Mouse (Mus musculus): ENCODE measurements around the gene Cacna1i.

Gene Cacna1i

DNA sequence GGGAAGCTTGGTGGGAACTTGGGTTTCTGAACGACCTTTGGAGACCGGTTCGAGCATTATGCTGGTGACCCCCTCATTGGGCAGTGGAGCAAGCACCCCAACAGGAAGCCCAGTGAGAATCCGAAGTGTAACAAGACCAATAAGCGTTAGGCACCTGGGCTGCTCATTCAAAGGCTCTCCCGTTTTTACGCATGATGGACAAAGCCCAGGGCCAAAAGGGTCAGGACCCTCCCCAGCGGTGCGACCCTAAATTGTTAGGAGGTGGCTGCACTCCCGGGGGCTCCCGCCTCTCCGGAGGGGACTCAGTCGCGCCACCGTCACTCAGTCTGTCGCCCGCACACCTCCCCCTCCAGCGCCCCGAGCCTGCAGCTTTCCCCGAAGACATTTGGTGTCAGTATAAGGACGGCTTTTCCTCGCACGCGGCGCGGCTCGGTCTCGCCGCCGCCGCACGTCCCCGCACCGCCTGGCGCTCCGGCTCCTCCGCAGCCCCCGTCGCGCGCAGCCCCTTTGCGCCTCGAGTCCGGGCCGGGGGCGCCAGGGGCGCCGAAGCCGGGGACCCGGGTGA is at the start of gene Cacna1i:
Gene Cacna1i, plus strand, starts transcription at position 388 of the 565 bp plus-strand sequence.
- DNase-seq (ENCODE audit: low spot score) = no peak

GRCm38 (mm10) chr15:80248135-80248534 is 38.9 kb upstream of the Cacna1i start:
- DNase-seq (ENCODE audit: low spot score) = no peak

DNA sequence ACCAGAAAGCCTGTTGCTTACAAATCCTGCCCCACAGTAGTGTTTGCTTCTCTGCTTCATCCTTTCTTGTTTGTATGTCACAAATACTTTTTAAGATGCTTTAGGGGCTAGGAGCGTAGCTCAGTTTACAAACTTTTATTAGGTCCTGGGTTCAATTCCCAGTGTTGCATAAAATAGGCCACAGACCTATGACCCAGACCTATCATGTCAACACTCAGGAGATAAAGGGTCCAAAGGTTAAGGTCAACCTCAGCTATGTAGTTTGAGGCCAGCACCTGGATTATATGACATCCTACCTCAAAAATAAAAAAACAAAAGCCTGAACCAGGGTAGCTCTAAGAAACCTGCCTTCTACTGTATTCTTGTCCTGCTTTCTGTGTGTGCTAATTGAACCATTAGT is 38.4 kb upstream of the Cacna1i start:
- no peak for DNase-seq (ENCODE audit: low spot score)

DNA sequence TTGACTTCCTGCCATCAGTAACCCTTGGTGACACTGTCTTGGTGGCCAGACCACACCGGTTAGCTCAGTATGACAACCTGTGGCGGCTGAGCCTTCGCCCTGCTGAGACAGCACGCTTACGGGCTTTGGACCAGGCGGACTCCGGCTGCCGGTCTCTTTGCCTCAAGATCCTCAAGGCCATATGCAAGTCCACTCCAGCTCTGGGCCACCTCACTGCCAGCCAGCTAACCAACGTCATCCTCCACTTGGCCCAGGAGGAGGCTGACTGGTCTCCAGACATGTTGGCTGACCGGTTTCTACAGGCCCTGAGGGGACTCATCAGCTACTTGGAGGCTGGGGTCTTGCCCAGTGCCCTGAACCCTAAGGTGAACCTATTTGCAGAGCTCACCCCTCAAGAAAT is 37.4 kb upstream of the Cacna1i start:
- DNase-seq (ENCODE audit: low spot score) = no peak

- DNase-seq (ENCODE audit: low spot score) = no peak
These were observed 36.5 kb upstream of the Cacna1i start for GRCm38 (mm10) chr15:80250586-80250985.

DNA sequence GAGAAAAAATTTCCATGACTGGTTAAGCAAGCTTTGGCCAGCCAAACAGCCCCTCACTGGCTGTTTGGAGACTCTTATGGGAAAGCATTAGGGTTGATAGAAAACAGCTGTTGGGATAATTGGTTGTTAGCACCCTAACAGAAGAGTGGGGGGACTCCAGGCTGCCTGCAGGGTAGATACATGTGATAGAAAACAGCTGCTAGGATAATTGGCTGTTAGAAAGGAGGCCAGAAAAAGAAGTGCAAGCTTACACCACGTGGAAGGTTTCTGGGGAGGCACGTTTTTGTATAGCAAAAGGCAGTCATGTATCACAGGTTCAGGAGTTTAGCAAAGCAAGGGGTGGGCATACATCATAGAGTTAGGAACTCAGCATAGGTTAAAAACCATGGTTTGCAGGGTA is 33.5 kb upstream of the Cacna1i start:
- peak; percentile 19 for DNase-seq (ENCODE audit: low spot score)

GRCm38 (mm10) chr15:80254207-80254606 is 32.8 kb upstream of the Cacna1i start:
- peak; percentile 70 for DNase-seq (ENCODE audit: low spot score)

GRCm38 (mm10) chr15:80254847-80255645 is 32.0 kb upstream of the Cacna1i start, which contains the start of gene Atf4:
Gene Atf4 (plus strand): TSS chr15:80255184.
- DNase-seq (ENCODE audit: low spot score) = peak; percentile 99

- peak; percentile 92 for DNase-seq (ENCODE audit: low spot score)
These were observed 31.4 kb upstream of the Cacna1i start for GRCm38 (mm10) chr15:80255646-80256121.

- peak; percentile 30 for DNase-seq (ENCODE audit: low spot score)
These were observed 30.8 kb upstream of the Cacna1i start for GRCm38 (mm10) chr15:80256242-80256641.

GRCm38 (mm10) chr15:80256656-80257601 is 30.1 kb upstream of the Cacna1i start:
- peak; percentile 29 for DNase-seq (ENCODE audit: low spot score)

DNA sequence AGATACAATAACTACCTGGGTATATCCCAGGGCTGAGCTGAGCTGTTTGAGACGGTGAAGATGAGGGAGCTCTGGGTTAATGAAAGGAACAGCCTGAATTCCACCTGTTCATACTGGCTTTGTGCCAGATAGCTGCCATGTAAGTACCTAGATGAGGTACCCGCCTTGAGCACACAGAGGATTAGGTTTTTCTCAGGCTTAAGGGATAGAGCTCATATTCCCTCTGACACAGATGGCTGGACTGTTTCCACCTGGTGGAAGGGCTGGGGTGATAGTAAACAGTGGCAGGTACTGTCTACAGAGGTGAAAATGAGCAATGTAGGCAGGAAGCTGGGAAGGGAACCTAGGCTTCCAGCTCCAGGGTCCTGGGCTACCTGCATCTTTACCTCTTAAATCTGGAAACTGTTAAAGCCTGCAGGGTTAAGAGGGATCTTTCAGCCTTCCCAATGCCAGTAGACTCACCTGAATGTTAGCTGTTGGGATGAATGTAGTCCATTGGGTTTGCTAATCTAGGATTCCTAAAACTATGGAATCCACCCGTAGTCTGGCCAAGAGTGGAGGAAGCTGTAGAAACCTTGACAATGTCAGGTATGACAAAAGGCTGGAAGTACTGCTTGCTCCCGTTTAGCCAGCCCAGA is 29.3 kb upstream of the Cacna1i start:
- DNase-seq (ENCODE audit: low spot score) = peak; percentile 52

DNA sequence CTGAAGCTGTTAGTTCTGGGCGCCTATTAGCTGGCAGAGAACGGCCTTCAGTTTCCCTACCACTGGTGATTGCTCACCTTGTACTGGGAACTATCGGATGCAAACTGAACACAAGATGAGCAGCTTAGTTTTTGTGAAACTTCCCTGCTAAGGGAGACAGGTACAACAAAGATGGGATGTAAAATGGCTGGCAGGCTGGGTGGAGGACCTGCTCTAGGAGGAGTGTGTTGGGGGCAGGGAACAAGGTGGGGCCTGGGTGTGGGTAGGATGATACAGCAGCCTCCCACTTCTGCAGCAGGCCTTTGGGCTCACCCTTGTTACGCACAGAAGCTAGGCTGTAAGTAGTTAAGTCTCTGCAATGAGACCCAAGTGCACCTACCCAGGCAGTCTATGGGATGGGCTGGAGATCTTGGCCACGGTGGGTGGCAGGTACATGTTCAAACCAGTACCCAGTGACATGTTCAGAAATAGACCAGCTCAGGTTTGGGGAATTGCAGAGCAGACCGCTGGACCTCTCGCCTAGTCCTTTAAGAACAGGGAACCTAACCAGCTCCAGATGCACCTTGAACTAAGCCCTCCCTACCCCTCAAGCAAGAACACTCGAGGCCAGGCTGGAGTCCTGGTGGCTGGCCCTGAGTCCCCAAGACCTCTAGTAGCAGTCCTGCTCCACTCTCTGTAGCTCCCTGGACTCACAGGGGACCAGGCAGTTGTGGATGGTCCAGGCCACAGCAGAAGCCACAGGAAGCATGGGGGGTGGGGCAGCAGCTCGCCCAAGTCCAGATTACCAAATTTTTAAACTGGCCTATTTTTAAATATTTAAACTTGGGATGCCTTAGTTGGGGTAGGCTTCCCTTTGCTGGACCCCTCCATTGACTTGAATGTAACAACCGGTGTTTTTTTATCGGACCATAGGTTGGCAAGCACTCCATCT is 28.5 kb upstream of the Cacna1i start:
- DNase-seq (ENCODE audit: low spot score) = peak; percentile 24

- peak; percentile 22 for DNase-seq (ENCODE audit: low spot score)
These were observed 27.5 kb upstream of the Cacna1i start for GRCm38 (mm10) chr15:80259406-80260045.

- peak; percentile 82 for DNase-seq (ENCODE audit: low spot score)
These were observed 26.4 kb upstream of the Cacna1i start for GRCm38 (mm10) chr15:80260677-80261076.

- DNase-seq (ENCODE audit: low spot score) = no peak
These were observed 25.9 kb upstream of the Cacna1i start for GRCm38 (mm10) chr15:80261100-80261499.

DNA sequence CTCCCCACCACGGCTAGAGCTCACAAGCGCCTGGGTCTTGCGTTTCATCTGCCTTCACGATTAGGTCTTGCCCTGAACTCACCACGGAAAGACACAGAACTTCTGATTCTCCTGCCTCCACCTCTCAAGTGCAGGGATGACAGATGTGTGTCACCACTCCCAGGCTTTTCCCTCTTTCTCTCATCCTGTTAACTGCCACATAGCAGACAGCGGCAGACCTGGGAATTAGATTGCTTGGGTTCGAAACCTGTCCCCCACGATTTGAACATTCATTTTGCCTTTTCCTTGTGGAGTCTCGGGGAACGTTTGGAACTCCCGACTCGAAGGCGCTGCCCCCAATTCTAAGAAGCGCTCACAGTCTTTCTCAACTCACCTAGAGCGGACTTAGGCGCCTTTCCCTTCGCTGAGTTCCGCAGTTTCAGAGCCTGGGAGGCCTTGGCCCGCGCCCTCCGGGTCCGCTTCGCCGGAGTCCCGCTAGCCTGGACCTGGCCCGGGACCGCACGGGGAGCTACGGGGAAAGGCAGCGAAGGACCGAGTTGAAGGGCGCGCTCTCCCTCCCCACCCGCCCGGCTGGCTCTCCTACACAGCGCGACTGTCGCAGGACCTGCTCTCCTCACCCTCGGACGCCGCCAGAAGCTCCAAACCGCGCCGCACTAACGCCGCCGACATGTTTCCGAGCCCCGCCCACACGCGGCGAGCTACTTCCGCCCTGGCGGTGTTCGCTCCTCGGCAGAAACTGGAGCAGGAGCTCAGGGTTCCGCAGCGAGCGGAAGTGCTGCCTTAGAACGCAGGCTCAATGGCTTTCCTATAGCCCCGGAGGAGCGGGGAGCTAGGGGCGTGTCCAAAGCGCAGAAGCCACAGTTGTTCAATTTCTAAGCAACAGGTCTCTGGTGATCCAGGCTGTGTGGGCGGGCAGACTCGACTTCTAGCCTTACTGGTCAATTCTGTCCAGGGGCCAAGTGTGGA is 23.1 kb upstream of the Cacna1i start, which contains the start of gene Rps19bp1:
Gene Rps19bp1, minus strand, starts transcription at position 706 of the 966 bp plus-strand sequence.
- peak; percentile 95 for DNase-seq (ENCODE audit: low spot score)

- peak; percentile 92 for DNase-seq (ENCODE audit: low spot score)
These were observed 20.8 kb upstream of the Cacna1i start for GRCm38 (mm10) chr15:80266281-80266680.
